ENCODE assay signal across 7 mouse cellular contexts in genomic region chr8:45975126-45975836, GRCm38 (mm10). TPM values are rescaled to one million over a fixed set of nuclear protein-coding genes. Genes with fewer than 3 reads are reported as not detected.
A peak's percentile ranks its signal among the peaks of the same experiment; 100 is the strongest.
DNase-seq lines count a peak whose midpoint lies in the region; ATAC-seq and TF ChIP-seq lines count a peak whose summit lies in the region.

Gene 1700029J07Rik, minus strand, starts transcription at chr8:45975252.
Gene Ufsp2, plus strand, starts transcription at chr8:45975528.

- WGBS in embryonic facial prominence, embryonic 10.5 days = under 1% methylated on average over 57 of the region's 57 CpGs
- WGBS in intestine, postnatal 0 days = under 1% methylated on average over 57 of the region's 57 CpGs
- WGBS in midbrain, embryonic 12.5 days = under 1% methylated on average over 57 of the region's 57 CpGs
- WGBS in small intestine, adult 2 months = under 1% methylated on average over 57 of the region's 57 CpGs

- intact Hi-C loops in left cerebral cortex, postnatal 4 days (cut with DNase I) = no loop called here

- peaks cover 18% of the 10 kb centered on the region for H3K4me1 ChIP-seq in embryonic facial prominence, embryonic 10.5 days
- H3K4me1 ChIP-seq in intestine, postnatal 0 days (replicated peaks; ENCODE audit: control insufficient read depth, insufficient read depth, low read length) = peaks cover 10% of the 10 kb centered on the region
- H3K4me1 ChIP-seq in midbrain, embryonic 12.5 days = peaks cover 16% of the 10 kb centered on the region
- peaks cover 3% of the 10 kb centered on the region; the same call in 1 of the 2 replicates for H3K4me1 ChIP-seq in small intestine, adult 2 months (ENCODE audit: control insufficient read depth, insufficient read depth, insufficient read length, low read length)

- peak within 1 kb of the TSS; percentile 85 for H3K4me2 ChIP-seq in intestine, postnatal 0 days (replicated peaks; ENCODE audit: low read depth)
- peak within 1 kb of the TSS; percentile 67 for H3K4me2 ChIP-seq in midbrain, embryonic 12.5 days (replicated peaks)

- H3K9me3 ChIP-seq in embryonic facial prominence, embryonic 10.5 days = peaks cover 9% of the 10 kb centered on the region; the same call in 1 of the 2 replicates
- 0 out of 2 replicates have a peak, but pooled peaks cover 3% of the 10 kb centered on the region for H3K9me3 ChIP-seq in intestine, postnatal 0 days (ENCODE audit: control insufficient read depth)
- H3K9me3 ChIP-seq in midbrain, embryonic 12.5 days = no peaks in the 10 kb centered on the region

- TF ChIP-seq POLR2A in small intestine, adult 2 months (IDR thresholded peaks at IDR 0.05; ENCODE audit: low read depth, low read length) = no peak

- H3K27me3 ChIP-seq in embryonic facial prominence, embryonic 10.5 days (replicated peaks; ENCODE audit: low read depth, poor library complexity, severe bottlenecking) = no peaks in the 10 kb centered on the region
- no peaks in the 10 kb centered on the region for H3K27me3 ChIP-seq in intestine, postnatal 0 days (replicated peaks; ENCODE audit: control insufficient read depth, insufficient read depth, low read length)
- H3K27me3 ChIP-seq in midbrain, embryonic 12.5 days = no peaks in the 10 kb centered on the region
- H3K27me3 ChIP-seq in small intestine, adult 2 months (ENCODE audit: control insufficient read depth, insufficient read depth, low read length) = no peaks in the 10 kb centered on the region

- DNase-seq in adrenal gland, postnatal 10 days = peak; percentile 97
- peak; percentile 97 for DNase-seq in embryonic facial prominence, embryonic 10.5 days (ENCODE audit: low spot score)
- peak; percentile 83 for DNase-seq in gonadal fat pad, adult 2 months (ENCODE audit: low read depth)
- DNase-seq in left cerebral cortex, postnatal 4 days = peak; percentile 98

- peak; percentile 59 for TF ChIP-seq CTCF in intestine, postnatal 0 days (IDR thresholded peaks at IDR 0.05; ENCODE audit: low read depth)
- peak; percentile 40; the same call in 1 of the 2 replicates for TF ChIP-seq CTCF in small intestine, adult 2 months (IDR thresholded peaks at IDR 0.05; ENCODE audit: extremely low read depth, insufficient read length, insufficient replicate concordance, low read depth, low read length)

- H3K27ac ChIP-seq in embryonic facial prominence, embryonic 10.5 days (replicated peaks) = peak within 1 kb of the TSS; percentile 89
- H3K27ac ChIP-seq in intestine, postnatal 0 days (ENCODE audit: low read depth, low read length) = peak within 1 kb of the TSS; percentile 60
- peak within 1 kb of the TSS; percentile 64 for H3K27ac ChIP-seq in midbrain, embryonic 12.5 days (replicated peaks)
- H3K27ac ChIP-seq in small intestine, adult 2 months (ENCODE audit: insufficient read depth, low read depth, low read length) = peak within 1 kb of the TSS; percentile 76

- H3K36me3 ChIP-seq in embryonic facial prominence, embryonic 10.5 days (replicated peaks) = peaks cover 22% of the 10 kb centered on the region
- no peaks in the 10 kb centered on the region for H3K36me3 ChIP-seq in intestine, postnatal 0 days (ENCODE audit: control insufficient read depth, insufficient read depth)
- peaks cover 6% of the 10 kb centered on the region; the same call in 1 of the 2 replicates for H3K36me3 ChIP-seq in midbrain, embryonic 12.5 days
- peaks cover 10% of the 10 kb centered on the region for H3K36me3 ChIP-seq in small intestine, adult 2 months (ENCODE audit: control insufficient read depth, insufficient read depth, low read length)

- H3K9ac ChIP-seq in intestine, postnatal 0 days (ENCODE audit: low read depth, low read length) = peak within 1 kb of the TSS; percentile 52
- peak within 1 kb of the TSS; percentile 60 for H3K9ac ChIP-seq in midbrain, embryonic 12.5 days (replicated peaks)

- peak; percentile 97 for ATAC-seq in intestine, postnatal 0 days
- ATAC-seq in midbrain, embryonic 12.5 days (ENCODE audit: low FRiP score, low read depth) = peak; percentile 99

- peak within 1 kb of the TSS; percentile 76 for H3K4me3 ChIP-seq in embryonic facial prominence, embryonic 10.5 days
- H3K4me3 ChIP-seq in intestine, postnatal 0 days (ENCODE audit: low read depth, low read length) = peak within 1 kb of the TSS; percentile 77
- H3K4me3 ChIP-seq in midbrain, embryonic 12.5 days = peak within 1 kb of the TSS; percentile 63
- H3K4me3 ChIP-seq in small intestine, adult 2 months (ENCODE audit: low read depth, low read length) = peak within 1 kb of the TSS; percentile 68

RNA-seq across cellular contexts. Expression of gene 1700029J07Rik, which starts in this region (rescaled TPM):
- total RNA-seq in adrenal gland, postnatal 10 days (2021) = 1 to 10 TPM; 1.0 to 2.5 TPM
- 3.7 and 3.8 TPM in 2 replicates for polyA plus RNA-seq in embryonic facial prominence, embryonic 10.5 days (2016; fragmentation: Nextera tagmentation; extraction: Ambion mirVana)
- 1.6 and 1.8 TPM in 2 replicates for polyA plus RNA-seq in gonadal fat pad, adult 2 months (2012; rRNA removed)
- polyA plus RNA-seq in intestine, postnatal 0 days (2015; fragmentation: Nextera tagmentation; extraction: Ambion mirVana) = 0.31 and 0.70 TPM in 2 replicates
- total RNA-seq in left cerebral cortex, postnatal 4 days (2021) = 1 to 10 TPM; 3.1 to 3.6 TPM
- 3.4 and 3.6 TPM in 2 replicates for polyA plus RNA-seq in midbrain, embryonic 12.5 days (2016; fragmentation: Nextera tagmentation; extraction: Ambion mirVana)
- 0.08 TPM in 1 of 2 replicates, not detected in the other for polyA plus RNA-seq in small intestine, adult 2 months (2012; rRNA removed)

RNA-seq across cellular contexts. Expression of gene Ufsp2, which starts in this region (rescaled TPM):
- 10 to 100 TPM; 50.9 to 52.5 TPM for total RNA-seq in adrenal gland, postnatal 10 days (2021)
- polyA plus RNA-seq in embryonic facial prominence, embryonic 10.5 days (2016; fragmentation: Nextera tagmentation; extraction: Ambion mirVana) = 58.9 and 67.5 TPM in 2 replicates
- polyA plus RNA-seq in gonadal fat pad, adult 2 months (2012; rRNA removed) = 26.8 and 28.8 TPM in 2 replicates
- polyA plus RNA-seq in intestine, postnatal 0 days (2015; fragmentation: Nextera tagmentation; extraction: Ambion mirVana) = 94.2 and 97.2 TPM in 2 replicates
- total RNA-seq in left cerebral cortex, postnatal 4 days (2021) = 10 to 100 TPM; 38.8 to 44.1 TPM
- polyA plus RNA-seq in midbrain, embryonic 12.5 days (2016; fragmentation: Nextera tagmentation; extraction: Ambion mirVana) = 54.5 and 56.5 TPM in 2 replicates
- 3.7 and 5.8 TPM in 2 replicates for polyA plus RNA-seq in small intestine, adult 2 months (2012; rRNA removed)

Comparison
In these comparisons a context has a peak if more than half of its experiments do, and no peak if none do; other contexts are left out.
1. Peak in every context shown above with its lines: DNase-seq, ATAC-seq, H3K4me3 ChIP-seq and H3K27ac ChIP-seq.